Mouse (Mus musculus) left cerebral cortex, postnatal 25 days (tissue): ENCODE results near the gene Cyp19a1. TPM values are rescaled to one million over a fixed set of nuclear protein-coding genes. Genes with fewer than 3 reads are reported as not detected.
A peak's percentile ranks its signal among the peaks of the same experiment; 100 is the strongest.

Experiments used
- DNase-seq, 2 experiments: peaks; one replicate each; pipeline ENCODE4 v3.0.0; 2022; ENCODE audit warnings: low spot score in 2 of 2, mixed read lengths in 1 of 2
- intact Hi-C: fragments of 180-260 bp; cut with DNase I; formaldehyde crosslinking; loops from one replicate; pipeline ENCODE4 v1.15.1; 2025
- total RNA-seq, 2 experiments: library from RNA; stranded (reverse); gene quantifications; 2 replicates each; pipeline ENCODE4 v1.2.3; 2021

Cyp19a1 gene
- total RNA-seq, 2 experiments from 2014 or later: 0.14 TPM; not detected in 1

DNA sequence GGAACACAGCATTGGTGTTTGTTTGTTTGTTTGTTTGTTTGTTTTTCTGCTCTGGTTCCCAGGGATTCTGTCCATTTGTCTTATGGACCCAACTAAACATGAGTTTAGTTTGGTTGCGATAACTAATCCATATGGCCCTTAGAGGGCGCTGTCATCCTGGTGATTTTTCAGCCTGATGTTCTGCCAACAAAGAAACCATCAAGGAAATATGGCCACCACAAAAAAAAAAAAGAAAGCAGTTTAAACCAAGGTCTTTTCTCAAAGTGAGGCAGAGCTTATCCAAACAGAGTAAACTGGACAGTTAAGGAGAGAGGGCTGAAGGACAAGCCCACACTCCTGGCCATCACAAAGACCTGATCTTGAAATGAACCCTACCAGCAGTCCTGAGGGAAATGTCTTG lies 86.6 kb downstream of the Cyp19a1 start:
- DNase-seq: peak; percentile 65 to 73

DNA sequence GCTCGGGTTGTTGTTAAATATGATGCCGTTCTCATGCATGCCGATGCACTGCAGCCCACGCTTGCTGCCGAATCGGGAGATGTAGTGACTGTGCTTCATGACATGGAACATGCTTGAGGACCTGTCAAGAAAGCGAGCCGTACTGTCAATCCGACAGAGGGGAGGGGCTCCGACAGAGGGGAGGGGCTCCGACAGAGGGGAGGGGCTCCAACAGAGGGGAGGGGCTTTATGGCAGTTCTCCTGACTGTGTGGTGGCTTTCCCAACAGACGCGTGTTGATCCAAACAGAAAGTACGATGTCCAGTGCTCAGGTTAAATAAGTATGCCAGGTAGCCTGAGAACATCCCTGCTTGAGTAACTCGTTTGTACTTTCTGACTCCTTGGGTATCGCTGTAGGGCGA lies 87.7 kb downstream of the Cyp19a1 start:
- intact Hi-C loops: loop anchor here (2.0 kb wide), 1 partner anchor 157 kb away; no protein-coding TSS in a partner anchor
- no peak for DNase-seq

More for the DNA sequence above, 86.6 kb downstream of the Cyp19a1 start:
- intact Hi-C loops: loop anchor here (1.0 to 2.0 kb wide), 2 partner anchors 142 to 155 kb away; no protein-coding TSS in a partner anchor

DNA sequence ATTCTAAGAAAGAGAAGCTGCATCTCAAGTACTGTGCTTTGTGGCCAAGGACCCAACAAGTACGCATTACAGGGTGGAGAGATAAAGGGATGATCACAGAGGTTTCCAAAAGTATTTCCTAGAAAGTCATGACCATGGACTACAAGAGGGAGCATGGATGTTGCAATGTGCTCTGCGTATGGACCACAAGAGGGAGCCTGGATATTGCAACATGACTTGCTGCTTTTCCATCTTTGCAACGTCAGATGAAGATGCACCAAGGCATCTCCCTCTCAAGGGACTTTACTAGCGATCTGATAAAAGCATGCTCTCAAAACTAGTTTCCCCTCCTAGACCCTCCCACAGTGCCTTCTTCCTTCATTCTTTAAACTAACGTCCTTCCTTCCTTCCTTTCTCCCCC lies 98.4 kb downstream of the Cyp19a1 start:
- intact Hi-C loops: no loop called here
- DNase-seq: peak; percentile 24 to 60

- DNase-seq: no peak
- intact Hi-C loops: no loop called here
Measured at GRCm38 (mm10) chr9:54168425-54168824, 99.5 kb downstream of the Cyp19a1 start.

GRCm38 (mm10) chr9:54163117-54163516 lies 104.8 kb downstream of the Cyp19a1 start:
- no peak for DNase-seq
- intact Hi-C loops: no loop called here

DNA sequence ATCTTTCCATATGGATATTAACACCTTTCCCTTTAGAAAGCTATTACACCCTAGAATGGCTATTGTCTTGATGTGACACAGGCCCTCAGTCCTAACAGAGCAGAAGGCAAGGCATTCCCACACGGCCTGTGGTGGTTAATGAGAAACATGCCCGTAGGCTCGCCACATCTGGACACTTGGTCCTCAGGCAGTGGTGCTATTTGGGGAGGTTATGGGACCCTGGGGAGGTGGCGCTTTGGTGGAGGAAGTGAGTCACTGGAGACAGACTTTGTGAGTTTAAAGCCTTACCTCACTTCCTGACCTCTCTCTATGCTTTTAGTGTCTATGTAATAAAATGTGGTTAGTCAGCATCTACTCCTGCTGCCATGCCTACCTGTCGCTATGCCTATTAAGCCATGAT lies 114.2 kb downstream of the Cyp19a1 start:
- no peak for DNase-seq
- intact Hi-C loops: no loop called here

DNA sequence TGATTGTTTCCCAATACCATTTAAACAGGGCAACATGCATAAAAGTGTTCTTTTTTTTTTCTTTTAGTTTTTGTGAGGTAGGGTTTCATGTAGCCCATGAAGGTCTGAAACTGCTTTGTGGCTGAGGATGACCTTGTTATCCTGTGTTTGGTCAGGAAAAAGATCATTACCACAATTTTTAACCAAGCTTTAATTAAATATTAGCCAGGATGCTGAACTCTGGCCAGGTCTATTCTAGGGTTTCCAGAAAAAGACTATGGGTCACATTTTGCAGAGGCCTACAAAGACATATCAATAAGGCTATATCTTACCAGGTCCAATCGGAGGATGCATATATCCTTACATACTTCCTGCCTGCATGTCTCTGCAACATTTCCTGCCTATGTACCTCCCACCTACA lies 128.7 kb downstream of the Cyp19a1 start:
- intact Hi-C loops: no loop called here
- DNase-seq: no peak

Other genes with a start within 250 kb of the Cyp19a1 start
- 1 to 10 TPM; 7.6 to 9.2 TPM for gene Tnfaip8l3, start 199.7 kb downstream of the Cyp19a1 start, total RNA-seq
- under 1 TPM; 0.60 to 0.69 TPM for gene Gldn, start 18.4 kb upstream of the Cyp19a1 start, total RNA-seq
- 100 to 1,000 TPM; 191 to 201 TPM for gene Dmxl2, start 233.5 kb upstream of the Cyp19a1 start, total RNA-seq